Mouse (Mus musculus) neural tube, embryonic 11.5 days (tissue): Measurements from ENCODE around the gene Capzb. TPM values are rescaled to one million over a fixed set of nuclear protein-coding genes. Genes with fewer than 3 reads are reported as not detected.
A peak's percentile ranks its signal among the peaks of the same experiment; 100 is the strongest.

ENCODE experiments used
- ATAC-seq: fragments of 200-750 bp; cut with Nextera tagmentation; 2 replicates; pipeline ENCODE4 v1.8.0; 2017; ENCODE audit warnings: moderate number of reproducible peaks, mild to moderate bottlenecking, moderate TSS enrichment, moderate library complexity; ENCODE audit not compliant: insufficient read depth, low FRiP score, low TSS enrichment
- DNase-seq: peaks from one replicate; pipeline ENCODE4 v3.0.0-alpha.2; 2015; ENCODE audit warnings: low spot score
- H3K27ac ChIP-seq: fragments of 300-500 bp; sonication (generic); 2 replicates; pipeline ENCODE4 v1.5.1; 2014; ENCODE audit warnings: low read depth, mild to moderate bottlenecking, low read length
- H3K27me3 ChIP-seq: fragments of 300-500 bp; sonication (generic); 2 replicates; pipeline ENCODE4 v1.6.1; 2014; ENCODE audit warnings: mild to moderate bottlenecking, low read length, mixed read lengths; ENCODE audit not compliant: control insufficient read depth, insufficient read depth
- H3K36me3 ChIP-seq: fragments of 300-500 bp; sonication (generic); 2 replicates; pipeline ENCODE4 v1.6.1; 2014; ENCODE audit warnings: mild to moderate bottlenecking, low read length, moderate library complexity, mixed read lengths; ENCODE audit not compliant: control insufficient read depth, insufficient read depth
- H3K4me1 ChIP-seq: fragments of 300-500 bp; sonication (generic); 2 replicates; pipeline ENCODE4 v1.6.1; 2014; ENCODE audit warnings: low read length, mixed read lengths; ENCODE audit not compliant: control insufficient read depth, insufficient read depth
- H3K4me2 ChIP-seq: fragments of 300-500 bp; sonication (generic); 2 replicates; pipeline ENCODE4 v1.6.1; 2014; ENCODE audit warnings: low read depth, mild to moderate bottlenecking, moderate library complexity
- H3K4me3 ChIP-seq: fragments of 300-500 bp; sonication (generic); 2 replicates; pipeline ENCODE4 v1.5.1; 2014; ENCODE audit warnings: low read depth, low read length
- H3K9ac ChIP-seq: fragments of 300-500 bp; sonication (generic); 2 replicates; pipeline ENCODE4 v1.6.1; 2014; ENCODE audit warnings: mild to moderate bottlenecking, low read length
- H3K9me3 ChIP-seq: fragments of 300-500 bp; sonication (generic); 2 replicates; pipeline ENCODE4 v1.6.1; 2016; ENCODE audit warnings: low read length; ENCODE audit not compliant: control insufficient read depth
- WGBS: fragments of 180-500 bp; shearing (Covaris S2); extraction: QIAGEN DNeasy Blood & Tissue Kit; methylation state at CpG from one replicate; pipeline ENCODE4 v1.1.7; 2014; 5-methylcytosine and 5-hydroxymethylcytosine counted together
- polyA plus RNA-seq: library from polyadenylated mRNA; unstranded; fragments of >200 nt; fragmentation: Nextera tagmentation; extraction: Ambion mirVana; gene quantifications from 2 replicates; pipeline ENCODE4 v1.2.1, GENCODE M21; 2014

The Capzb gene
- polyA plus RNA-seq, 1 experiment from 2014 or later = 269 TPM

- no peak overlapping the region for H3K27ac ChIP-seq
- H3K9me3 ChIP-seq = no peaks in the 10 kb centered on the region
- peaks cover 5% of the 10 kb centered on the region; the same call in 1 of the 2 replicates for H3K4me1 ChIP-seq
- H3K4me3 ChIP-seq = peak overlapping the region; percentile 85
- WGBS = 24% methylated on average over 14 of the region's 14 CpGs
- DNase-seq (no peak), ATAC-seq (no peak)
- H3K36me3 ChIP-seq = peaks cover 3% of the 10 kb centered on the region; the same call in 1 of the 2 replicates
- H3K9ac ChIP-seq = peak overlapping the region; percentile 88
- H3K4me2 ChIP-seq = peak overlapping the region; percentile 98
- H3K27me3 ChIP-seq = 0 out of 2 replicates have a peak, but pooled peaks cover 2% of the 10 kb centered on the region
Measured at GRCm38 (mm10) chr4:139311707-139312106, 119.0 kb downstream of the Capzb start.

GRCm38 (mm10) chr4:139312632-139313031 is 119.9 kb downstream of the Capzb start:
- ATAC-seq = no peak
- peaks cover 5% of the 10 kb centered on the region; the same call in 1 of the 2 replicates for H3K4me1 ChIP-seq
- H3K36me3 ChIP-seq = peaks cover 3% of the 10 kb centered on the region; the same call in 1 of the 2 replicates
- DNase-seq = no peak
- WGBS = 66% methylated on average over 4 of the region's 4 CpGs
- no peak overlapping the region for H3K27ac ChIP-seq
- no peak overlapping the region for H3K4me2 ChIP-seq
- H3K4me3 ChIP-seq = no peak overlapping the region
- H3K27me3 ChIP-seq = 0 out of 2 replicates have a peak, but pooled peaks cover 2% of the 10 kb centered on the region
- H3K9ac ChIP-seq = no peak overlapping the region
- no peaks in the 10 kb centered on the region for H3K9me3 ChIP-seq

- 94% methylated on average over 11 of the region's 11 CpGs for WGBS
- H3K9me3 ChIP-seq = no peaks in the 10 kb centered on the region
- H3K9ac ChIP-seq = no peak overlapping the region
- H3K27ac ChIP-seq = no peak overlapping the region
- H3K27me3 ChIP-seq = no peaks in the 10 kb centered on the region
- DNase-seq = no peak
- H3K4me2 ChIP-seq = no peak overlapping the region
- no peak overlapping the region for H3K4me3 ChIP-seq
- peaks cover 3% of the 10 kb centered on the region; the same call in 1 of the 2 replicates for H3K36me3 ChIP-seq
- H3K4me1 ChIP-seq = no peaks in the 10 kb centered on the region
- ATAC-seq = no peak
Measured at GRCm38 (mm10) chr4:139318449-139318848, 125.8 kb downstream of the Capzb start.

- H3K9me3 ChIP-seq = no peaks in the 10 kb centered on the region
- no peaks in the 10 kb centered on the region for H3K4me1 ChIP-seq
- ATAC-seq = no peak
- DNase-seq = no peak
- 93% methylated on average over 4 of the region's 4 CpGs for WGBS
- no peak overlapping the region for H3K4me3 ChIP-seq
- H3K4me2 ChIP-seq = no peak overlapping the region
- no peak overlapping the region for H3K9ac ChIP-seq
- H3K27me3 ChIP-seq = no peaks in the 10 kb centered on the region
- peaks cover under 1% of the 10 kb centered on the region; the same call in 1 of the 2 replicates for H3K36me3 ChIP-seq
- H3K27ac ChIP-seq = no peak overlapping the region
Measured at GRCm38 (mm10) chr4:139319740-139320139, 127.0 kb downstream of the Capzb start.

- ATAC-seq (no peak), DNase-seq (peak; percentile 79)
- Histone ChIP-seq H3K9me3 (no peaks in the 10 kb centered on the region), H3K36me3 (no peaks in the 10 kb centered on the region), H3K9ac (no peak overlapping the region), H3K4me2 (no peak overlapping the region), H3K27me3 (no peaks in the 10 kb centered on the region), H3K27ac (no peak overlapping the region), H3K4me1 (no peaks in the 10 kb centered on the region), H3K4me3 (no peak overlapping the region)
- 8% methylated on average over 10 of the region's 10 CpGs for WGBS
Measured at GRCm38 (mm10) chr4:139330605-139331004, 137.9 kb downstream of the Capzb start.

GRCm38 (mm10) chr4:139334631-139335295 is 142.1 kb downstream of the Capzb start:
- H3K27ac ChIP-seq = no peak overlapping the region
- H3K9me3 ChIP-seq = no peaks in the 10 kb centered on the region
- H3K4me2 ChIP-seq = no peak overlapping the region
- H3K4me1 ChIP-seq = no peaks in the 10 kb centered on the region
- ATAC-seq (no peak), DNase-seq (no peak)
- 66% methylated on average over 7 of the region's 9 CpGs for WGBS
- no peak overlapping the region for H3K9ac ChIP-seq
- no peaks in the 10 kb centered on the region for H3K27me3 ChIP-seq
- no peaks in the 10 kb centered on the region for H3K36me3 ChIP-seq
- H3K4me3 ChIP-seq = no peak overlapping the region

- Histone ChIP-seq H3K4me1 (no peaks in the 10 kb centered on the region), H3K27me3 (no peaks in the 10 kb centered on the region), H3K36me3 (no peaks in the 10 kb centered on the region), H3K4me2 (no peak overlapping the region), H3K27ac (no peak overlapping the region), H3K4me3 (no peak overlapping the region), H3K9me3 (no peaks in the 10 kb centered on the region), H3K9ac (no peak overlapping the region)
- WGBS = 73% methylated on average over 7 of the region's 7 CpGs
- no peak for ATAC-seq
- DNase-seq = no peak
Measured at GRCm38 (mm10) chr4:139335507-139335906, 142.8 kb downstream of the Capzb start.

GRCm38 (mm10) chr4:139336822-139337483 is 144.3 kb downstream of the Capzb start:
- Histone ChIP-seq H3K9ac (no peak overlapping the region), H3K4me1 (no peaks in the 10 kb centered on the region), H3K27ac (no peak overlapping the region), H3K36me3 (no peaks in the 10 kb centered on the region), H3K27me3 (no peaks in the 10 kb centered on the region), H3K9me3 (no peaks in the 10 kb centered on the region), H3K4me3 (no peak overlapping the region), H3K4me2 (peak overlapping the region; percentile 23; the same call in 1 of the 2 replicates)
- DNase-seq (peak; percentile 74), ATAC-seq (no peak)
- WGBS = 21% methylated on average over 24 of the region's 24 CpGs

- H3K9ac ChIP-seq = no peak overlapping the region
- ATAC-seq (no peak), DNase-seq (no peak)
- H3K27ac ChIP-seq = no peak overlapping the region
- no peaks in the 10 kb centered on the region for H3K4me1 ChIP-seq
- H3K4me3 ChIP-seq = no peak overlapping the region
- H3K27me3 ChIP-seq = no peaks in the 10 kb centered on the region
- H3K9me3 ChIP-seq = no peaks in the 10 kb centered on the region
- no peak overlapping the region for H3K4me2 ChIP-seq
- WGBS = 50% methylated on average over 33 of the region's 33 CpGs
- no peaks in the 10 kb centered on the region for H3K36me3 ChIP-seq
Measured at GRCm38 (mm10) chr4:139338145-139338544, 145.4 kb downstream of the Capzb start.
